Mouse (Mus musculus) testis, adult 10 weeks (tissue): ENCODE measurements around the gene Ttbk2. TPM values are rescaled to one million over a fixed set of nuclear protein-coding genes. Genes with fewer than 3 reads are reported as not detected.

Source experiments
- polyA plus RNA-seq: library from polyadenylated mRNA; stranded (reverse); fragments of 350-450 nt; fragmentation: Illumina TruSeq; extraction: RNeasy Lipid Tissue Mini Kit (QIAGEN cat#74804); gene quantifications from one replicate; pipeline ENCODE4 v1.2.3, GENCODE M21; 2014; ENCODE audit warnings: low read depth, low replicate concordance

Ttbk2 gene
- 250 TPM for polyA plus RNA-seq

GRCm38 (mm10) chr2:120850424-120851082, at the start of gene Ttbk2:
Gene Ttbk2 (minus strand): TSS chr2:120850604.

GRCm38 (mm10) chr2:120849449-120850423, 668 bp downstream of the Ttbk2 start, which contains the start of gene Cdan1:
Gene Cdan1 (minus strand): TSS chr2:120850128.

Other genes with a start within 250 kb of the Ttbk2 start
- 33.0 TPM for gene Haus2, start 241.2 kb downstream of the Ttbk2 start, polyA plus RNA-seq
- 318 TPM for gene Lrrc57, start 241.1 kb downstream of the Ttbk2 start, polyA plus RNA-seq
- 30.7 TPM for gene Stard9, start 221.5 kb downstream of the Ttbk2 start, polyA plus RNA-seq
- gene Cdan1, start 476 bp downstream of the Ttbk2 start, polyA plus RNA-seq: 8.5 TPM
- 19.3 TPM for gene Ubr1, start 120.1 kb upstream of the Ttbk2 start, polyA plus RNA-seq
- gene Tmem62, start 126.4 kb upstream of the Ttbk2 start, polyA plus RNA-seq: 9.5 TPM
- gene Ccndbp1, start 157.8 kb upstream of the Ttbk2 start, polyA plus RNA-seq: 14.0 TPM
- not detected for gene Epb42, start 186.5 kb upstream of the Ttbk2 start, polyA plus RNA-seq
- not detected for gene Tgm5, start 235.2 kb upstream of the Ttbk2 start, polyA plus RNA-seq